Mouse (Mus musculus) liver, embryonic 13.5 days (tissue): ENCODE data around the gene Cyb5d1. TPM values are rescaled to one million over a fixed set of nuclear protein-coding genes. Genes with fewer than 3 reads are reported as not detected.

Experiments used
- ATAC-seq: fragments of 200-750 bp; cut with Nextera tagmentation; 2 replicates; pipeline ENCODE4 v1.8.0; 2017; ENCODE audit warnings: low read depth, mild to moderate bottlenecking, moderate number of reproducible peaks, moderate library complexity
- DNase-seq: peaks from one replicate; pipeline ENCODE4 v3.0.0; 2022
- H3K27ac ChIP-seq: fragments of 300-500 bp; sonication (generic); 2 replicates; pipeline ENCODE4 v1.5.1; 2015; ENCODE audit warnings: moderate library complexity, mild to moderate bottlenecking, inconsistent platforms
- H3K27me3 ChIP-seq: fragments of 300-500 bp; sonication (generic); 2 replicates; pipeline ENCODE4 v1.6.1; 2015; ENCODE audit warnings: mild to moderate bottlenecking, inconsistent platforms
- H3K36me3 ChIP-seq: fragments of 300-500 bp; sonication (generic); 2 replicates; pipeline ENCODE4 v1.6.1; 2015; ENCODE audit warnings: mild to moderate bottlenecking, inconsistent platforms
- H3K4me1 ChIP-seq: fragments of 300-500 bp; sonication (generic); replicated peaks from 2 replicates; pipeline ENCODE4 v1.6.1; 2015; ENCODE audit warnings: inconsistent platforms
- H3K4me2 ChIP-seq: fragments of 300-500 bp; sonication (generic); 2 replicates; pipeline ENCODE4 v1.6.1; 2015; ENCODE audit warnings: inconsistent platforms, mild to moderate bottlenecking, moderate library complexity
- H3K4me3 ChIP-seq: fragments of 300-500 bp; sonication (generic); replicated peaks from 2 replicates; pipeline ENCODE4 v1.5.1; 2015; ENCODE audit warnings: mild to moderate bottlenecking, inconsistent platforms
- H3K9ac ChIP-seq: fragments of 300-500 bp; sonication (generic); 2 replicates; pipeline ENCODE4 v1.6.1; 2015; ENCODE audit warnings: mild to moderate bottlenecking, inconsistent platforms
- H3K9me3 ChIP-seq: fragments of 300-500 bp; sonication (generic); replicated peaks from 2 replicates; pipeline ENCODE4 v1.6.1; 2016; ENCODE audit warnings: inconsistent platforms
- WGBS: fragments of 180-500 bp; shearing (Covaris S2); methylation state at CpG from one replicate; pipeline ENCODE4 v1.1.7; 2015; ENCODE audit not compliant: insufficient replicate concordance; 5-methylcytosine and 5-hydroxymethylcytosine counted together
- polyA plus RNA-seq: library from polyadenylated mRNA; unstranded; fragments of >200 nt; fragmentation: Nextera tagmentation; extraction: Ambion mirVana; gene quantifications from 2 replicates; pipeline ENCODE4 v1.2.1, GENCODE M21; 2015

Gene Cyb5d1
- polyA plus RNA-seq, 1 experiment from 2014 or later = 10.3 TPM

DNA sequence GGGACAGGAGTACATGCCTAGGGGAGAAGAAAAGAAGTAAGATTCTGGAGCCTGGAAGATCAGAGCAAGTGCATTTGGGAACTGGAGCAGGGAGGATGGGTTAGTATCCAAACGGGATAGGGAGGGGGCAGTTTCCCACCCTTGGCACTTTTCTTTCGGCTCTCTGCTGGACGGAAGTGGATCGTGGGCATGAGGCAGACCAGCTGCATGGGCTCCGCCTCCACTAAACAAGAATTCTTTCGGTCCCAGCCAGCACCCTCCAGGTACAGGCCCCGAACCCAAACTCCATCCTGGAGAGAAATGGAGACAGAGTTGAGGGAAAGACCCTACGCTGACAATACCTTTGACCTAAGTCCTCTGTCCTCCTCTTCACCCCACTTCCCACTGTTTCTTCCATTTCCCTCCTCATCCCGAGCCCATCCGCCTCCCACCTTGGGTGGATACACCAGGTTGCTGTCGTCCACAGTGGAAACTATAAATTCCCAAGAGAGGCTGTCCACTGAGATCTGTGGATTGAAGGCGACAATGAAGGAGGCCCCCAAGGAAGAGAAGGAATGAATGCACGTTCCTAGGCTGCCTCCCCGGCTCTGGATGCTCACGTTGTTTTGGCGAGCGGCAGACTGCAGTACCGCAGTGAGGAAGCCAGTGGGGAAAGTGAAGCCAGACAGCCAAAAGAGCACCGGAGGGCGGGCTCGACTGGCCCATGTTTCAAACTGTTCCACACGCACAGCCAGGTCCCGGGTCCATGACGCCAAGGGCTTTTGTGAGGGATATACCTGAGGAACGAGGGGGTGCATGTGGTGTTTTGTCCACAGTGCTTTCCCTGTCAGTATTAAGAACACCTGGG is 25.9 kb upstream of the Cyb5d1 start:
- 30% methylated on average over 25 of the region's 25 CpGs for WGBS
- no peak overlapping the region for H3K9ac ChIP-seq
- no peaks in the 10 kb centered on the region for H3K9me3 ChIP-seq
- ATAC-seq (no peak), DNase-seq (no peak)
- H3K4me2 ChIP-seq = peak overlapping the region; percentile 95
- peaks cover 67% of the 10 kb centered on the region for H3K4me1 ChIP-seq
- no peaks in the 10 kb centered on the region for H3K36me3 ChIP-seq
- no peak overlapping the region for H3K27ac ChIP-seq
- peak overlapping the region; percentile 61 for H3K4me3 ChIP-seq
- H3K27me3 ChIP-seq = peaks cover 49% of the 10 kb centered on the region

DNA sequence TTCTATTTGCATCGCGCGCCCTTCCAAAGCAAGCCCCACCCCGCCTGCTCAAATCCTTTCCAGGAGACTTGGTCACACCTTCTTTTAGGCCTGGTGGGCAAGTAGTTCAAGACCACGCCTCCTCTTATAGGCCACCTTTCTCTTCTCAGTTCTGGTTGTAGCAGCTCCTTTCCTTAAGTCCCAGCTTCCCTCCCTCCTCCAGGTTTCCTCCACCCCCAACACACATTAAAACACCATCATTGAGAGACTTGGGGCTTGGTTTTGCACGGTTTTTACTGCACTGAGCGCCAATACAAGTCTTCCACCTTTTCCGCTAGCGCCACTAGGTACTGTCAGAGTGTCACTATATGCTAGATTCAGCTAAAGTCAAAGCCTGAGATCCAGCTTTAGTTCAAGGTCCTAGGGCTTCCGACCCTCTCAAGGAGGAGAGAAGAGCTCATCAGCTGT is 25.1 kb upstream of the Cyb5d1 start:
- Histone ChIP-seq H3K9ac (no peak overlapping the region; the same call in 1 of the 2 replicates), H3K36me3 (no peaks in the 10 kb centered on the region), H3K9me3 (no peaks in the 10 kb centered on the region), H3K27me3 (peaks cover 51% of the 10 kb centered on the region), H3K4me2 (peak overlapping the region; percentile 95), H3K27ac (no peak overlapping the region), H3K4me1 (peaks cover 65% of the 10 kb centered on the region), H3K4me3 (peak overlapping the region; percentile 61)
- 14% methylated on average over 10 of the region's 10 CpGs for WGBS
- no peak for ATAC-seq
- DNase-seq = no peak

DNA sequence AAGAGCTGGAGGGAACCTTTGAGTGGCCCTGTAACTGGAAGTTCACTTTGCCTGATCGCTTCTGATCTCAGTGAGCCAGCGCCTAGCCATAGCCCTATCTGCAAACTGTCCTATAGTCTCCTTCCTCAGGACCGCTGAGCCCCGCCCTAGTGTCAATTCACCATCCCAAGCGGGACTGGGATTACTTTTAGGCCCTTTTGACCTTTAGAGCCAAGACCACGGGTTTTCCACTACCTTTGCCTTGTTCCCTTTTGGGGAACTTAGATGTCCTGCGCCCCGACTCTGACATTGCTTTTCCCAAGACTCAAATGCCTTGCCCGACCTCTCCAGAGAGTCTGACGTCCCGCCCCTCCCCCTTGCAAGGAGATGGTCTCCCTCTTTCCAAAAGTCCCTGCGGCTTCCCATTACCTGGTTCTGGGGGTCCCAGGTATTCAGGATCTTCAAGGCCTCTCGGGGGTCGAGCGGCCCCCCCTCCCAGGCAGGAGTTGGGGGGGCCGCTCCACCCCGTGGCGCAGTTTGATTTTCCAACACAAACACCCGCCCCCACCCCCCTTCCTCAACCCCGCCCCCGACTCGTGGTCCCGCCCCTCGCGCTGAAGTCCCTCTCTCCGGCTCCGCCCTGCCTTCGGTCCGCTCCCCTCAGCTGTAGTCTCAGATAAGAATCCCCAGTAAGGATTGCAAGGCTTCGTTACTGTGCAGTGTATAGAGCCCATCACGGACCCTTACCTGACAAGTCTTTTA is 24.6 kb upstream of the Cyb5d1 start:
- Histone ChIP-seq H3K9ac (peak overlapping the region; percentile 65), H3K27ac (peak overlapping the region; percentile 81), H3K4me3 (peak overlapping the region; percentile 61), H3K9me3 (no peaks in the 10 kb centered on the region), H3K27me3 (peaks cover 55% of the 10 kb centered on the region), H3K36me3 (no peaks in the 10 kb centered on the region), H3K4me2 (peak overlapping the region; percentile 95), H3K4me1 (peaks cover 71% of the 10 kb centered on the region)
- ATAC-seq (peak; percentile 59), DNase-seq (peak; percentile 70)
- WGBS = 1% methylated on average over 31 of the region's 31 CpGs

DNA sequence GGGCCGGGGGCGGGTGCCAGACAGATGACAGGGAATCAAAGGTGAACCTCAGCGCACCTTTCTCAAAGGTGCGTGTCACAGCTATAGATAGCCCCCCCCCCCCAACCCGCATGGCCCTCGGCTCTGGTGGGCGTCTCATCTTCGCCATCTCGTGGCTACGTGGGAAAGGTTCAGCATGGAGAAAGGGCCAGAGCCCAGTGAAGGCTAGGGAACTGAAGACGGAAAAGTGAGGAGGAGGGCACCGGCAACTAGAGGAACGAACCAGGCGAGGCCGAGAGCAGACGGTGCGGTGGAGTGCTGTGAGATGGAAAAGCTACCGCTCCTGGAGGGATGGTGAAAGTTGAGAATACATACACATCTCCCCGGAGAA is 24.0 kb upstream of the Cyb5d1 start:
- Histone ChIP-seq H3K9me3 (no peaks in the 10 kb centered on the region), H3K4me3 (peak overlapping the region; percentile 61), H3K9ac (peak overlapping the region; percentile 65), H3K4me2 (peak overlapping the region; percentile 95), H3K27ac (peak overlapping the region; percentile 81), H3K36me3 (no peaks in the 10 kb centered on the region), H3K27me3 (peaks cover 55% of the 10 kb centered on the region), H3K4me1 (peaks cover 76% of the 10 kb centered on the region)
- no peak for ATAC-seq
- WGBS = under 1% methylated on average over 19 of the region's 19 CpGs
- DNase-seq = no peak

DNA sequence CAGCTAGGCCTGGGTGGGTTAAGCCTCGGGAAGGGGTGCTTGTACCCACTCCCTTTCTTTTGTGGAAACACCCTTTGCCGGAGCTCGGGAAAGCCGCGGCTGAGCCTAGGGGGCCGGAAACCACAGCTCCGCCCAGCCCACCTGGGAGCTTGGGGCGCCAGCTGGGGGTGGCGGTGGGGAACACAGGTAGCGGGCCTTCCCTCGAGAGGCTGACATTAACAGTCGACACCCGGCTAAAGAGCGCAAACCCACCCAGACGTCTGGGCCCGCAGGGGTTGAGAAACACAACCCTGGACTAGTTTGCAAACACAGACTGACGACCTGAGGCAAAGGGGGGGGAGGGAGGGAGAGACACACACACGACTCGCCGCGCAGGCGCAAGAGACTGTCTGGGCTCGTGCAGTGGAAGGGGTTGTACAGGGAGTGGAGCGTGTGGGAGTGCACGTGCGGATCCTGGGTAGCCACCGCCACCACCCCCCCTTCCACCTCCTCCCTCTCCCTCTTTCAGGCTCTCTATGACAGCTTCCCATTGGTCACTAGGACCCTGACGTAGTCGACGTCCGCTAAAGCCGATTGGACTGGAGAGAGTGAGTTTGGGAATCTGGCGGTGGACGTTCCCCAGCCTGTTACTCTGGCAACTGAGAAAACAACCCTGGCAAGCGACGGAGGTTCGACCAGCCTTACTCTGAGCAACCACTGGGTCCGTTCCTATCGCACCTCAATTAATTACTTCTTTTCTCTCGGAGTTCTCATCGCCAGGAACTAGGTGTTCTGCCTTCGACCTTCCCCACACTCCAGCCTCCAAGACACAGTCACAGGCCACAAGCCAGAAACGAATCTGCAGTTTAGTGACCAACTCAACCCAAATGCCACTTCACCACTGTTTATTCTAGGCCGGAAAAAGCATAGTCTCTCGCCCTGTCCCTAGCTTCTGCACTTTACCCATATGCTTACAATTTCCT is 23.3 kb upstream of the Cyb5d1 start:
- DNase-seq (peak; percentile 85), ATAC-seq (peak; percentile 81)
- H3K9me3 ChIP-seq = no peaks in the 10 kb centered on the region
- peak overlapping the region; percentile 81 for H3K27ac ChIP-seq
- WGBS = under 1% methylated on average over 45 of the region's 45 CpGs
- H3K4me3 ChIP-seq = peak overlapping the region; percentile 61
- peak overlapping the region; percentile 73 for H3K9ac ChIP-seq
- peaks cover 77% of the 10 kb centered on the region for H3K4me1 ChIP-seq
- peaks cover 55% of the 10 kb centered on the region for H3K27me3 ChIP-seq
- peak overlapping the region; percentile 95 for H3K4me2 ChIP-seq
- H3K36me3 ChIP-seq = no peaks in the 10 kb centered on the region

DNA sequence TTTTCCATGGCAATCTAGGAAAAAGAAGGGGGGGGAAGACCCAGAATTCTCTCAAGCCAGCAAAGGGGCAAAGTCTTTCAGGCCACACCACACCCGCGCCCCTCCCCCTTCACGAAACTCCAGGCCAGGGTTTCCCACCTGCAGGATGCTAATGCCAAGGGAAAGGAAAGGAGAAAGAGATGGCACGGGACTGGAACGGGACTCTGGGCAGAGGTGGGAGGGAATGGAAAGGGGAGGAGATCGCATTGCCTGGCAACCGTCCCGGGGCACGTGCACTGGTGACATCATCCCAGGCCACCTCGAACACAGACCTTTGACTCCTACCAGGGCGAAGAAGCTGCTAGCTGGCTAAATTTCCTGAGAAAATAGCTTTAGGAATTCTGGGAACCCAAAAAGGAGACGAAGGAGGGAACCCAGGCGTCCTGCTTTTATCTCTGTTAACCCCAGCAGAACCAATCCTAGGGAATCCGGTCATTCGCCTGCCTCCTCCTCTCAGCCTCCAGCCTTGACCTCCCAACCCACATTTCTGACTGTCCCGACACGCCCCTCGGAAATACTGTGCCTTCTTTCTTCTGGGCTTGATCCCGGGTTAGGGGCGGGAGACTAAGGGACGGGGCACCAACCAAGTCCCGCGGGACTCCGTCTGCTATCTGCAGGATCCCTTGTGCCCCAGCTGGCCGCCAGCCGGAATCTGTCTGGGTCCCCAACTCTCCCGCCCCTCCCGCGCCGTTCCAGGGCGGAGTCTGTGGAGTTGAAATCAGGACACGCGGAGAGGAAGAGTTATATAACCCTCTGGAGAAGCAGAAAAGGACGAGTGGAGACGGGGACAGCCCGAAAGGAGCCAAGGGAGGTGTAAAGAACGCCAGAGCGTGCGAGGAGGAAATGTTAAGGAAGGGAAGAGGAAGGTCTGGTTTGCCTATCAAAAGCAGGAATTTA is 22.3 kb upstream of the Cyb5d1 start:
- Histone ChIP-seq H3K9ac (peak overlapping the region; percentile 73), H3K27me3 (peaks cover 51% of the 10 kb centered on the region), H3K36me3 (peaks cover 3% of the 10 kb centered on the region; the same call in 1 of the 2 replicates), H3K4me1 (peaks cover 83% of the 10 kb centered on the region), H3K27ac (peak overlapping the region; percentile 81), H3K4me2 (peak overlapping the region; percentile 95), H3K9me3 (no peaks in the 10 kb centered on the region), H3K4me3 (peak overlapping the region; percentile 61)
- WGBS = under 1% methylated on average over 39 of the region's 39 CpGs
- DNase-seq (peak; percentile 66), ATAC-seq (no peak)

DNA sequence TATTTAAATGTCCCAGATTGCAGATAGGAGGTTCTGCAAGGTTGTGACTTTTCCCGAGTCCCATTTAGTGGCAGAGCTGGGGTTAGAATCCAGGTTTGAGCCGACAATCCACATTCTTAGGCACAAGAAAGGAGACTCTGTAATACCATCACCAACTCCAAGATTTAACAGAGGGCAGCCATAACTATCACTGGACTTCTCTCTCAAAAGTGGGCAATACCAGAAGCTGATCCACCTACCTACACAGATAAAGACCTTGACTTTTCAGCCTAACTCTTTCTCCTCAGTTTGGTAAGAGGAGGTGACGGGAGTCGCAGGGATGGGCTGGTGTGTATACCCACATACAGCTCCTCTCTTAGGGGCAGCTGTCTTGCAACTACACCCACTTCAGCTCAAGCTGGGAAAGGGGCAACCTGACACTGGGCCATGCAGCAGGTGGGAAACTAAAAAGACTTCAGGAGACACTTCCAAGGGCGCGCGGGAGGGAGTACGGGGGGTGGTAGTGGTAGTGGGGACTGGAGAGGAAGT is 21.6 kb upstream of the Cyb5d1 start:
- ATAC-seq = no peak
- WGBS = 29% methylated on average over 8 of the region's 8 CpGs
- H3K9ac ChIP-seq = peak overlapping the region; percentile 8; the same call in 1 of the 2 replicates

DNA sequence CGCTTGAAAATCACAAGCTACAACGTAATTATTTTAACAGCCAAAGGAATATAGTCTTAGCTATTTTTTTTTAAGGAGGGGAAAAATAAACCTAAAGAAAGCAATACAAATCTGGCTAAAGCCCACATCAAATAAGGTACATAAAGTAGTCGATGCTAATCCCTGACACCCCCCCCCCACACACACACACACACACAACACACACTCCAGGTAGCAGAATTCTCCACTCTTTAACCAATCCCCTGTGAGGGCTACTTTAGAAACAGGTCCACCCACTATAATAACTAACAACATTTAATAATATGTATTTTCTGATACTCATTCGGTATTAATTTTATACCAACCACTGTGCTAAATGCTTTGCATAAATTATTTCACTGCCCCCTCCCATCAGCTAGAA is 21.1 kb upstream of the Cyb5d1 start:
- H3K36me3 ChIP-seq = peaks cover 3% of the 10 kb centered on the region; the same call in 1 of the 2 replicates
- peak overlapping the region; percentile 36; the same call in 1 of the 2 replicates for H3K9ac ChIP-seq
- no peaks in the 10 kb centered on the region for H3K9me3 ChIP-seq
- peaks cover 95% of the 10 kb centered on the region for H3K4me1 ChIP-seq
- peak overlapping the region; percentile 95 for H3K4me2 ChIP-seq
- 0 out of 2 replicates have a peak overlapping the region, but pooled peaks have one; percentile 73 for H3K27ac ChIP-seq
- peaks cover 39% of the 10 kb centered on the region for H3K27me3 ChIP-seq
- DNase-seq = no peak
- peak overlapping the region; percentile 61 for H3K4me3 ChIP-seq
- no peak for ATAC-seq
- WGBS = 7% methylated on average over 4 of the region's 4 CpGs

More for the DNA sequence above, 21.6 kb upstream of the Cyb5d1 start:
- Histone ChIP-seq H3K4me3 (peak overlapping the region; percentile 61), H3K36me3 (peaks cover 3% of the 10 kb centered on the region; the same call in 1 of the 2 replicates), H3K4me1 (peaks cover 91% of the 10 kb centered on the region), H3K4me2 (peak overlapping the region; percentile 95), H3K27ac (peak overlapping the region; percentile 73), H3K9me3 (no peaks in the 10 kb centered on the region), H3K27me3 (peaks cover 43% of the 10 kb centered on the region)
- DNase-seq = no peak

DNA sequence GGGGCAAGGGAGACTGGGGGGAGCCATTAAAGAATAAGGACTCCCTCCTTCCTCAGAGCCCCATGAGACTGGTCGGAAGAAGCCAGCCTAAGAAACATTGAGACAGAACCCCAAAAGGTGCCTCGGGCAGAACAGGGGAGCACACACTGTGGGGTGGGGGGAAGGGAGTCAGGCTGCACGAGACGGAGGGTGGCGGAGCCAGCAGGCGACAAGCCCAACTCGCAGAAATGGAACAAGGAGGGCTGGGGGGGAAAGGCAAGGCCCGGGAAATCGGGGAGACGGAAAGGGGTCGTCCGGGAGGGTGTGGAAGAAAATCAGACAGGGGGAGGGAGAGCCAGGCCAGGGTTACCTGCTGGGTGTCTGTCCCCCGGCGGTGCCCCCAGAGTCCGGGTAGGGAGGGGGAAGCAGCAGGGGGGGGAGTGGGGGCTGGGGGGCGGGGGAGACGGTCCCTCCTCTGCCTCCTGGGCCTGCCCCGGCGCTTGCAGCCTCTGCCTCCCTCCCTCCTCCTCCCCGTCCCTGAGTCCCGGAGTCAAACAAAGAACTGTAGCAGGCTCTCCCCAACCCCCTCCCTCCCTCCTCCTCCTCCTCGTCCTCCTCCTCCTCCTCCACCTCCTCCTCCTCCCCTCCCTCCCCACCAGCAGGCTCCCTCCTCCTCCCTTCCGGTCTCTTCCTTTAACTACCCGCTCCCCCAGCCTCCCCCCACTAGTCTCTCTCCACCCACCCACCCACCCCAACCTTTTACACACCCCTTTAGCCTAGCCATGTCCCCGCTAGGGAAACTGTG is 20.4 kb upstream of the Cyb5d1 start:
- 3% methylated on average over 17 of the region's 25 CpGs for WGBS
- H3K4me2 ChIP-seq = peak overlapping the region; percentile 100
- DNase-seq (no peak), ATAC-seq (no peak)
- peak overlapping the region; percentile 61 for H3K4me3 ChIP-seq
- H3K36me3 ChIP-seq = peaks cover 3% of the 10 kb centered on the region; the same call in 1 of the 2 replicates
- peaks cover 93% of the 10 kb centered on the region for H3K4me1 ChIP-seq
- peak overlapping the region; percentile 85 for H3K27ac ChIP-seq
- peak overlapping the region; percentile 63 for H3K9ac ChIP-seq
- H3K27me3 ChIP-seq = peaks cover 32% of the 10 kb centered on the region
- no peaks in the 10 kb centered on the region for H3K9me3 ChIP-seq
